Mouse (Mus musculus) G1E (cell line): Measurements from ENCODE around the gene Ddx39b. TPM values are rescaled to one million over a fixed set of nuclear protein-coding genes. Genes with fewer than 3 reads are reported as not detected.
"Not testable (repeated sequence)": the region's sequence is repeated elsewhere in the genome, so short reads cannot be mapped to it uniquely, and the experiment has no call there.

ENCODE experiments used
- ATAC-seq: 2 replicates; pipeline ENCODE4 v1.8.0; 2016; ENCODE audit warnings: mild to moderate bottlenecking; ENCODE audit not compliant: insufficient number of reproducible peaks, poor library complexity, low FRiP score, severe bottlenecking; ENCODE audit errors: extremely low read depth
- DNase-seq: peaks from one replicate; pipeline ENCODE4 v3.0.0; 2012; ENCODE audit warnings: low spot score
- H3K27me3 ChIP-seq: 2 replicates; pipeline ENCODE4 v1.6.1; 2012; ENCODE audit warnings: mild to moderate bottlenecking, low read length, inconsistent platforms; ENCODE audit not compliant: insufficient read depth
- H3K36me3 ChIP-seq: replicated peaks from 2 replicates; pipeline ENCODE3; 2012; ENCODE audit warnings: mild to moderate bottlenecking, inconsistent platforms
- H3K4me1 ChIP-seq: 2 replicates; pipeline ENCODE4 v1.6.1; 2012; ENCODE audit warnings: low read depth, low read length, inconsistent platforms, mixed read lengths; ENCODE audit not compliant: insufficient read depth
- H3K4me3 ChIP-seq: 2 replicates; pipeline ENCODE4 v1.5.1; 2012; ENCODE audit warnings: low read depth, mild to moderate bottlenecking, inconsistent platforms, low read length, moderate library complexity, mixed read lengths
- H3K9me3 ChIP-seq: replicated peaks from 2 replicates; pipeline ENCODE4 v1.6.1; 2012; ENCODE audit warnings: inconsistent platforms
- CTCF ChIP-seq: IDR thresholded peaks from 2 replicates; pipeline ENCODE4 v1.5.1; 2012; ENCODE audit warnings: low read depth, low read length, inconsistent platforms, mixed read lengths
- GATA1 ChIP-seq: IDR thresholded peaks from 2 replicates; pipeline ENCODE4 v1.6.1; 2012; ENCODE audit warnings: borderline replicate concordance, low read length, inconsistent platforms, mixed read lengths
- GATA2 ChIP-seq: IDR thresholded peaks from 2 replicates; pipeline ENCODE4 v1.6.1; 2012; ENCODE audit warnings: low read depth, low read length, inconsistent platforms, borderline replicate concordance
- POLR2AphosphoS5 ChIP-seq: IDR thresholded peaks from 2 replicates; pipeline ENCODE4 v1.6.1; 2012; ENCODE audit warnings: low read depth, low read length, inconsistent platforms; ENCODE audit not compliant: insufficient replicate concordance
- TAL1 ChIP-seq: conservative IDR thresholded peaks from 2 replicates; pipeline ENCODE4 v1.6.1; 2012; ENCODE audit warnings: low read depth, low read length, inconsistent platforms, mixed read lengths
- polyA plus RNA-seq: library from polyadenylated mRNA; stranded (reverse); fragments of >175 nt; gene quantifications from 2 replicates; pipeline ENCODE4 v1.2.3, GENCODE M21; 2012
- total RNA-seq, 2 experiments: library from RNA; stranded (forward) in 1 of 2; stranded (reverse) in 1 of 2; fragments of 200-1000 nt in 1 of 2; fragments of >200 nt in 1 of 2; fragmentation: Nextera tagmentation in 1 of 2; gene quantifications; 2 replicates each; pipeline ENCODE4 v1.2.3; 2014 to 2017

Gene Ddx39b
- total and polyA plus RNA-seq, 3 experiments, result 174 to 424 (median 362) TPM

DNA sequence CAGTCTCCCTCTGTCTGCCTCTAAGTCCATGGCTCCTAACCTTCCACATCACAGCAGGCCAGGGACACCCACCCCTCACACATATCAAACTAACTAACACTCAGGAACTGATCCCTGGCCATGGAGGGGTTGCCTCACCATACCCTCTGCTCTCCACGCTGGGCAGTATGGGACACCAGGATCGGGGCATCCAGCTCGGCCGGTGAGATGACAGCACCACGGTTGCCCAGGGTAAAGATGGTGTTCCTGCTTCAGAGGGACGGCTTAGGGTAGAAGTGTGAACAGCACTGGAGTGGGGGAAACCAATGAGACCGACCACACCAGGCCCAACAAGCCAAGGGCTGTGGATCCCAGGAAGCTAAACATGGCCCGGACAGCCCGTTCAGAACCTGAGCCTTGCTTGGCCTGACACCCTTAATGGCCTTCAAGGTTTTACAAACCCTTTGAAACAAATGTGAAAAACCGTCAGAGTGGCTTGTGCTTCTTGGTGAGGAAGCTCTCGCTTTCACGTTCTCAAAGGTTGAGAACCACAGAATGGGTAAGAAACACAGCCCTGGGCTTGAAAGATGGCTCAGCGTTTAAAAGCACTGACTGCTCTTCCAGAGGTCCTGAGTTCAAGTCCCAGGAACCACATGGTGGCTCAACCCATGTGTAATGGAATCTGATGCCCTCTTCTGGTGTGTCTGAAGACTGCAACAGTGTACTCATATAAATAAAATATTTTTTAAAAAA is 37.6 kb downstream of the Ddx39b start:
- Histone ChIP-seq H3K9me3 (no peaks in the 10 kb centered on the region), H3K36me3 (no peaks in the 10 kb centered on the region), H3K27me3 (peaks cover 49% of the 10 kb centered on the region), H3K4me3 (no peak overlapping the region), H3K4me1 (peaks cover 13% of the 10 kb centered on the region)
- DNase-seq (no peak), ATAC-seq (no peak)
- TF ChIP-seq TAL1 (no peak), GATA2 (no peak)

GRCm38 (mm10) chr17:35280276-35280675 is 38.7 kb downstream of the Ddx39b start:
- peaks cover 7% of the 10 kb centered on the region; the same call in 1 of the 2 replicates for H3K4me1 ChIP-seq
- peaks cover 46% of the 10 kb centered on the region for H3K27me3 ChIP-seq
- no peak for TF ChIP-seq CTCF
- no peak for TF ChIP-seq POLR2AphosphoS5
- no peak for TF ChIP-seq GATA2
- TF ChIP-seq TAL1, result no peak
- no peak for TF ChIP-seq GATA1
- H3K4me3 ChIP-seq, result no peak overlapping the region
- no peak for ATAC-seq
- no peaks in the 10 kb centered on the region for H3K9me3 ChIP-seq
- no peaks in the 10 kb centered on the region for H3K36me3 ChIP-seq
- DNase-seq, result no peak

- Histone ChIP-seq H3K4me3 (no peak overlapping the region), H3K4me1 (no peaks in the 10 kb centered on the region), H3K9me3 (no peaks in the 10 kb centered on the region), H3K36me3 (no peaks in the 10 kb centered on the region), H3K27me3 (peaks cover 11% of the 10 kb centered on the region; the same call in 1 of the 2 replicates)
- DNase-seq, result no peak
- TF ChIP-seq GATA2 (no peak), GATA1 (no peak), POLR2AphosphoS5 (no peak), TAL1 (no peak), CTCF (no peak)
- ATAC-seq, result no peak
These were observed 43.9 kb downstream of the Ddx39b start for GRCm38 (mm10) chr17:35285431-35285830.

DNA sequence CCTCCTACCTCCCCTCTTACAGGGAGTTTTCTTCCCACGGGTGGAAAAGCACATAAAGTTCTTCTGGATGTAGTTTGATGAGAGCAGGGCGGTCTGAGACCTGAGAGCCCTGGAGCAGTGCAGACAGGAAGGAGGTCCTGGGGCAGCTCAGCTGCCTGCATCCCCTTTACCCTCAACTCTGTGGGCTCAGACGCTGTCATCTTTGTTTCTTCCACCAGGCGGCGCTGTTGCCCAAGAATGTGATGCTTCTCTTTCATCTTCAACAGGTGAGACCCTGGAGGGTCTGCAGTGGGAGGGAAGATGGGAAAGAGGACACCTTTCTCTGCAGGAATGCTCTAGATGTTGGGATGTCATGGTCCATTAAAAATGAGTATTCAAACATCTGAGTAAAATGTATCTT is 54.2 kb downstream of the Ddx39b start:
- not testable (repeated sequence) for H3K9me3 ChIP-seq, H3K4me1 ChIP-seq, H3K36me3 ChIP-seq, DNase-seq, H3K4me3 ChIP-seq, ATAC-seq
- peak; percentile 87 for TF ChIP-seq CTCF
- H3K27me3 ChIP-seq, result peaks cover 15% of the 10 kb centered on the region

- ATAC-seq, result not testable (repeated sequence)
These were observed 58.9 kb downstream of the Ddx39b start for GRCm38 (mm10) chr17:35300261-35300945.

GRCm38 (mm10) chr17:35301645-35302258 is 60.2 kb downstream of the Ddx39b start:
- DNase-seq (peak; percentile 13), ATAC-seq (peak; percentile 22; the same call in 1 of the 2 replicates)
- TF ChIP-seq GATA2 (no peak), GATA1 (no peak), TAL1 (no peak), CTCF (peak; percentile 79; the same call in 1 of the 2 replicates), POLR2AphosphoS5 (no peak)
- H3K27me3 ChIP-seq, result no peaks in the 10 kb centered on the region; the same call in 1 of the 2 replicates
- peaks cover 5% of the 10 kb centered on the region for H3K4me1 ChIP-seq
- peaks cover 9% of the 10 kb centered on the region for H3K9me3 ChIP-seq
- no peaks in the 10 kb centered on the region for H3K36me3 ChIP-seq
- H3K4me3 ChIP-seq, result no peak overlapping the region; the same call in 1 of the 2 replicates

More at GRCm38 (mm10) chr17:35300261-35300945, 58.9 kb downstream of the Ddx39b start:
- H3K9me3 ChIP-seq, H3K36me3 ChIP-seq, H3K4me1 ChIP-seq, DNase-seq, H3K4me3 ChIP-seq, H3K27me3 ChIP-seq: not testable (repeated sequence)
